42 mouse cellular contexts compared by ENCODE assay signal in genomic region chr9:70067497-70067896, GRCm38 (mm10). TPM values are rescaled to one million over a fixed set of nuclear protein-coding genes. Genes with fewer than 3 reads are reported as not detected.
"Had no signal": no experiment of that assay in that cellular context is flagged by ENCODE, and none has a peak within 500 bp of the region (broad histone marks: within the 10 kb centered on the region; RNA-seq: fewer than 3 reads in every experiment).

No protein-coding gene starts in this region.

- H3K27ac ChIP-seq: left cerebral cortex, adult 2 months; limb, embryonic 10.5 days; limb, embryonic 12.5 days; limb, embryonic 13.5 days; limb, embryonic 15.5 days; liver, embryonic 13.5 days; liver, embryonic 14.5 days; liver, embryonic 15.5 days; lung, embryonic 15.5 days; macrophage; midbrain, embryonic 10.5 days; midbrain, embryonic 12.5 days; midbrain, embryonic 13.5 days; midbrain, embryonic 15.5 days had no signal

- H3K27me3 ChIP-seq: limb, embryonic 12.5 days; limb, embryonic 13.5 days; limb, embryonic 15.5 days; liver, embryonic 13.5 days; liver, embryonic 15.5 days; lung, embryonic 15.5 days; midbrain, embryonic 12.5 days; midbrain, embryonic 13.5 days; midbrain, embryonic 15.5 days had no signal

- ATAC-seq: lung, postnatal 0 days; midbrain, embryonic 13.5 days; midbrain, embryonic 15.5 days; midbrain, embryonic 16.5 days had no signal

- H3K4me2 ChIP-seq: limb, embryonic 12.5 days; limb, embryonic 13.5 days; limb, embryonic 15.5 days; liver, embryonic 11.5 days; liver, embryonic 13.5 days; liver, embryonic 15.5 days; lung, embryonic 14.5 days; lung, embryonic 15.5 days; midbrain, embryonic 11.5 days; midbrain, embryonic 12.5 days; midbrain, embryonic 13.5 days; midbrain, embryonic 15.5 days had no signal

- H3K4me3 ChIP-seq: left cerebral cortex, adult 2 months; limb, embryonic 10.5 days; limb, embryonic 12.5 days; limb, embryonic 13.5 days; limb, embryonic 15.5 days; liver, embryonic 13.5 days; liver, embryonic 15.5 days; lung, embryonic 15.5 days; megakaryocyte, embryonic 14.5 days; midbrain, embryonic 10.5 days; midbrain, embryonic 12.5 days; midbrain, embryonic 13.5 days; midbrain, embryonic 15.5 days; myocyte had no signal

- H3K9ac ChIP-seq: limb, embryonic 12.5 days; limb, embryonic 13.5 days; limb, embryonic 15.5 days; liver, embryonic 13.5 days; liver, embryonic 14.5 days; liver, embryonic 15.5 days; lung, embryonic 14.5 days; lung, embryonic 15.5 days; midbrain, embryonic 12.5 days; midbrain, embryonic 13.5 days; midbrain, embryonic 15.5 days had no signal

- DNase-seq: layer of hippocampus, postnatal 36 days; left cerebral cortex, postnatal 4 days; liver, embryonic 13.5 days; lung, adult 2 months; lung, embryonic 14.5 days; lung, postnatal 10 days; lung, postnatal 14 days; lung, postnatal 36 days; lung, postnatal 4 days; midbrain, embryonic 14.5 days had no signal

- H3K9me3 ChIP-seq: limb, embryonic 10.5 days; limb, embryonic 12.5 days; limb, embryonic 13.5 days; limb, embryonic 15.5 days; liver, embryonic 13.5 days; liver, embryonic 15.5 days; lung, embryonic 15.5 days; megakaryocyte, embryonic 14.5 days; midbrain, embryonic 10.5 days; midbrain, embryonic 12.5 days; midbrain, embryonic 13.5 days; midbrain, embryonic 15.5 days had no signal

- H3K36me3 ChIP-seq: limb, embryonic 10.5 days; limb, embryonic 12.5 days; limb, embryonic 13.5 days; limb, embryonic 15.5 days; liver, embryonic 13.5 days; liver, embryonic 15.5 days; lung, embryonic 15.5 days; midbrain, embryonic 10.5 days; midbrain, embryonic 12.5 days; midbrain, embryonic 13.5 days; midbrain, embryonic 15.5 days had no signal

- H3K4me1 ChIP-seq: limb, embryonic 10.5 days; limb, embryonic 12.5 days; limb, embryonic 13.5 days; limb, embryonic 15.5 days; liver, embryonic 13.5 days; liver, embryonic 15.5 days; midbrain, embryonic 10.5 days; midbrain, embryonic 12.5 days; midbrain, embryonic 13.5 days; midbrain, embryonic 15.5 days had no signal

RNA-seq across cellular contexts. Expression of gene Gcnt3, which starts 29.6 kb away (rescaled TPM):
- total RNA-seq: layer of hippocampus, postnatal 25 days; layer of hippocampus, postnatal 36 days; left cerebral cortex, adult 18-20 months; left cerebral cortex, adult 2 months; left cerebral cortex, adult 8-10 months; left cerebral cortex, postnatal 10 days; left cerebral cortex, postnatal 14 days; left cerebral cortex, postnatal 36 days; left cerebral cortex, postnatal 4 days; megakaryocyte progenitor cell, adult 5-6 weeks; megakaryocyte, adult 5-6 weeks; megakaryocyte-erythroid progenitor cell, adult 5-6 weeks; monocyte, adult 5-6 weeks had no signal
- polyA plus RNA-seq: limb, embryonic 10.5 days; limb, embryonic 11.5 days; limb, embryonic 12.5 days; liver, embryonic 11.5 days; liver, embryonic 13.5 days; liver, embryonic 14.5 days; liver, embryonic 15.5 days; lung, adult 2 months; lung, postnatal 0 days; macrophage; midbrain, embryonic 10.5 days; midbrain, embryonic 11.5 days; midbrain, embryonic 12.5 days; midbrain, embryonic 13.5 days; midbrain, embryonic 14.5 days; midbrain, embryonic 15.5 days; midbrain, embryonic 16.5 days; midbrain, postnatal 0 days; neural tube, embryonic 11.5 days had no signal
